Mouse (Mus musculus) adrenal gland (tissue): ENCODE data around the gene Slc38a7.
"Not testable (repeated sequence)": the region's sequence is repeated elsewhere in the genome, so short reads cannot be mapped to it uniquely, and the experiment has no call there.

Experiments used
- intact Hi-C: fragments of 180-260 bp; cut with DNase I; formaldehyde crosslinking; loops from one replicate; pipeline ENCODE4 v1.15.1; 2025

Gene Slc38a7

GRCm38 (mm10) chr8:95809116-95809515 is 44.2 kb downstream of the Slc38a7 start:
- intact Hi-C loops: no loop called here

GRCm38 (mm10) chr8:95808631-95809030 is 44.7 kb downstream of the Slc38a7 start:
- intact Hi-C loops: no loop called here

GRCm38 (mm10) chr8:95807861-95808260 is 45.5 kb downstream of the Slc38a7 start:
- intact Hi-C loops: no loop called here

GRCm38 (mm10) chr8:95807331-95807843 is 46.0 kb downstream of the Slc38a7 start, which contains the start of gene Cnot1:
Gene Cnot1 (minus strand): TSS chr8:95807464.
- intact Hi-C loops: no loop called here

GRCm38 (mm10) chr8:95806461-95807191 is 46.7 kb downstream of the Slc38a7 start:
- intact Hi-C loops: no loop called here

GRCm38 (mm10) chr8:95805482-95805881 is 47.9 kb downstream of the Slc38a7 start:
- intact Hi-C loops: no loop called here

GRCm38 (mm10) chr8:95802231-95802630 is 51.1 kb downstream of the Slc38a7 start:
- intact Hi-C loops: no loop called here

- intact Hi-C loops: no loop called here
Observed at GRCm38 (mm10) chr8:95801476-95802064, 51.8 kb downstream of the Slc38a7 start.

- intact Hi-C loops: no loop called here
Observed at GRCm38 (mm10) chr8:95800353-95800752, 53.0 kb downstream of the Slc38a7 start.

GRCm38 (mm10) chr8:95799891-95800290 is 53.4 kb downstream of the Slc38a7 start:
- intact Hi-C loops: no loop called here

- intact Hi-C loops: no loop called here
Observed at GRCm38 (mm10) chr8:95799117-95799516, 54.2 kb downstream of the Slc38a7 start.

GRCm38 (mm10) chr8:95795333-95796061 is 57.8 kb downstream of the Slc38a7 start:
- intact Hi-C loops: not testable (repeated sequence)
